Mouse (Mus musculus) right cerebral cortex, postnatal 4 days (tissue): ENCODE data around the gene Cacng4.

Experiments
- DNase-seq: peaks from one replicate; pipeline ENCODE4 v3.0.0-alpha.2; 2022

Cacng4 gene

DNA sequence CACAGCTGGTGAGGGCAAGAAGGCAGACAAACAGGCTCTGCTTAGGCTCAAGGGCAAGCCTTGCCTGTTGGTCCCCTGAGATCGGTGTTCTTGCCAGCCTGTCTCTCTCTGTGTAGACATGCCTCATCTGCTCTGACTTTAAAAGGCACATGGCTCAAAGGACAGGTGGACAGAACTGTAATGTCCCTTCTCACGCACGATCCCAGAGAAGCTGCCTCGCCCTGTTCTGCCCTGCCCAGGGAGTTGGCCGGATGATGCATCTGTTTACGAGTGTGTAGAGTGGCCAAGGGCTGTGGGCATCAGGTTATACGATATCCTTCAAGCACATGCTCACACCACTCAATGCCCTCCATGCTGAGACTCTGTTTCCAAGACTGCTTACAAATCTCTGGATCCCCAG is 80.0 kb downstream of the Cacng4 start:
- no peak for DNase-seq

DNA sequence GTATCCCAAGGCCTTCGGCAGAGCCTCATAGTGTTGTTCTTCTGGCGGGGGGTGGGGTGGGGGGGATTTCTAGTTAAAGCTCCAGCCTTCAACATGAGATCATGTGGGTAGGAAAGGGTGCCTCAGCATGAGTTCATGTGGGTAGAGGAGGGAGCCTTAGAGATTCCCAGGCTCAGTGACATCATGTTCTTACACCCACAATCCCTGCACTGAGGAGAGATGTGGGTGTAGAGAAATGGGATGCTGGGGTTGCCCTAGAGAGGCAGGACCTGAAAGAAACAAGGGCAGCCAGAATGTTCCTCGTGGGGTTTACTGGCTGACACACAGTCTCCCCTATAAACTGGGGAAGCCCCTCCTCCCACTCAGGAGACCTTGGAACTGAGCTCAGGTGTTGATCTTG is 84.0 kb downstream of the Cacng4 start:
- DNase-seq: no peak

DNA sequence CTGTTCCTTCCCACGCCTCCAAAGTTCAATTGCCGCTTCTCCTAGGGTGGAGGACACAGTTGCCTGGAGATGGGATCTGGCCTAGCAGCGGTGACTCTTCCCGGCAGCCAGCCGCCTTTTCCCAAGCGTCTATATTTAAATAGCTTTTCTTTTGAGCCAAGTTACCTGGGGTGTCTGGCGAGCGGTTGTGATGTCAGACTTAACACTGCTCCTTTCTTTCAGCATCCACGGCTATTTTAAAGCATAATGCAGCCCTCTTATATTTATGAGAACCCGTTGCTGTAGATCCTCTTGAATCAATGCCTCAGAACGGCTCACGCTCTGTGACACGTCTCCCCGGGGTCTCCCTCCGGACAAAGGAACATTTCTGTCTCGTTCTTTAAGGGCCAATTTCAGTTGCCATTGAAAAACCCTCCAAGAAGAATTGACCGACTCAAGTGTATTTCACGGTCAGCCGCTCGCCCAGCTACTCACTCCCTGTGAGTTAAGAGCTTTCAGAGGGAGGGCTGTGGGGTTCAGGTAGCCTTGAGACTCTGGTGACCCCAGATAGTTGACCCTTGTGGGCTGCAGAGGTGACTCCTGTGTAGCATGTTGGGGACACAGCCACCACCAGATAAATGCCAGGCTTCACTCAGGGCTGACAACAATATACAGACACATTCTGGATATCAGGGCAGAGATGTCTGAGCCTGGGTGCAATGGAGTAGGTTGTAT is 86.3 kb downstream of the Cacng4 start:
- DNase-seq: no peak

DNA sequence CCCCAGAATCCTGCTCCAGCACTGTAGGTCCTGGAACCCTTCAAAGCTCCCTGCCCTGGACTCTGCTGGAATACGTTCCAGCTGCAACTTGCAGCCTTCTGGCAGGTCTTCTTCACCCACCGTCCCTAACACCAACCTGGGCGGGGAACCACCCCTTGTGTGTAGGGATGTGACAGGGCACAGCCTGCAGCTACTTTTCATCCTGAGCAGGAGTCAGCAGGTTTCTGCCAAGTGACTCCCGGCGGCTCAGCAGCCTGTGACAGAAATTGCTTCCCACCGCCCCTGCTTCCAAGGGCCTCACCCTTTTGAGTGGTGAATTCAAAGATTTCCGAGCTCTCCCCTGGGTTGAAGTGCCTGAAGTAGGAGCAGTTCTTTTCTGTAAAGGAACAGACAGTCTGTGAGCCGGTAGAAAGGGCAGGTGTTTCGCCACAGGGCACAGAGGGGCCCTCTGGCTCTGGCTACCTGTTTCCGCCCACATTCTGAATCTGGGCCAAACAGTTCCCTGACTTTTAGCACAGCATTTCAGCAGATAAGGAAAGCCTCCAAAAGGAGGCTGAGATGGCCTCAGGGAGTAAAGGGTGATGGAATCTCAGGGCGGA is 88.8 kb downstream of the Cacng4 start:
- no peak for DNase-seq

DNA sequence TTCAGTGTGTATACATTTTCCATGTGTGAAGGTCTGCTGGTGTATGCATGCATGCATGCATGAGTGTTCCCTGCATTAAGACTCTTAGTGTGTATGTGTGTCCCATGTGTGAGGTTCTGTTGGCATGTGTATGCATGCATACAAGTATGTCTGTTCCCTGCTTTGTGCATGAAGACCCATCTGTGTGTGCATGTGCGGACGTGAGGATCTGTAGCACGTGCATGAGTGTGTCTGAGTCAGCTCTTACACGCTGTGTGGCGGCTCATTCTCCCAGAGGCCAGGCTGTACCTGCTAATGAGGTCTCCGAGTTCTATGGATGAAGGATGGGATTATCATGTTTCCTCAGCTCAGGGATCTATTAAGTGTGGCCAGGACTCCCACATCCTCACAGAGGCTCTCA is 89.3 kb downstream of the Cacng4 start:
- no peak for DNase-seq

DNA sequence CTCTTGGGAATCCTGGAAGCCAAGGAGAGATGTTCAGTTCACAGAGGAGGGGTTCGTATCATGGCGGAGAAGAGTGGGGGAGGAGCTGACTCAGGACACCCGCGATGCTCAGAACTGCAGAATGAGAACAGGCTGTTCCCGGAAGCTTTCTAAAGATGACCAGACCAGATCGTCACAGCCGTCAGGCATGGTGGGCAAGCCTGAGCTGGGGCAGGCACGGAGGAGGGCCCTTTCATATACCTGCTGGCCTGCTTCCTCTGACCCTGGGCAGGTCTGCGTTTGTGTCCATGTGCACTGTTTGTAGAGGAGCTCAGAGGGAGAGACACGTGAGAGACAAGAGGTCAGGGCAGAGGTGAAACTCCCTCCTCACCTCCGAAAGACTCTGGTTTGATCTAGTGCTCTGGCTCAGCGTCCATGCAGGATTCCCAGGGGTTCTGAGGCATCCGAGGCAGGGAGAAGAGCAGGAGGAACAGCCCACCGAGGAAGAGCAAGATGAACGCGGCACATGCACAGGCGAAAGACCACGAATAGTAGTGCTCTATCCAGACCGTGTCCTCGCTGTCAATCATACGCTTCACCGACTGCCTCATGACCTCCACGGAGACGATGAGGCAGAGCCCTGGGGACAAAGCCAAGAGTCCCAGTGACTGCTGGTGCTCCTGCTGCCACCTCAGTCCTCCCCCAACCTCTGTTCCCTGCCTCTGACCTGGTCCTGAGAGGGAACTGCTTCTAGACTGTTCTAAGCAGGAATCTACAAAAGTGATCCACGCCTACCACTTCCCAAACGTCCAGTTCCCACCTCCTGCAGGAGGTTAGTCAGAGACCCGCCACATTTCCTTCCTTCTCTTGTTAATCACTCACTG is 90.9 kb downstream of the Cacng4 start:
- no peak for DNase-seq

DNA sequence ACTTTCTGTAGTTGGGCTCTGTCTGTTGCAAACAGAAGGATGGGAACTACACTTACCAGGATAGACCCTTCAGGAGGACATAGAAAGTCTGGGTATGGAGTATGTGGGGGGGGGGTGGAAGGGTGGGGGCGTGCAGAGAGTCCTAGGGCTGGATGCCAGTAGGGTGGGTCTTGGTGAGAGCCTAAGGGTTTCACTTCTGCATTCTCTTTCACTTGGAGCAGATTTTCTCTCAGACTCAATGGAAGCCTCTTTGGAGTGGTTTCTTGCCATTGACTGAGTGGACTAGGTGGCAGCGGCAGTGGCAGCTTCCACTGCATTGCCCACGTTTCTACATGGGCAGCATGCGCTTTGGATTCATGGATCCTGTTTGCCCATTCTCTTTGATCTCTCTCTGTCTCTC is 94.4 kb downstream of the Cacng4 start:
- DNase-seq: no peak

DNA sequence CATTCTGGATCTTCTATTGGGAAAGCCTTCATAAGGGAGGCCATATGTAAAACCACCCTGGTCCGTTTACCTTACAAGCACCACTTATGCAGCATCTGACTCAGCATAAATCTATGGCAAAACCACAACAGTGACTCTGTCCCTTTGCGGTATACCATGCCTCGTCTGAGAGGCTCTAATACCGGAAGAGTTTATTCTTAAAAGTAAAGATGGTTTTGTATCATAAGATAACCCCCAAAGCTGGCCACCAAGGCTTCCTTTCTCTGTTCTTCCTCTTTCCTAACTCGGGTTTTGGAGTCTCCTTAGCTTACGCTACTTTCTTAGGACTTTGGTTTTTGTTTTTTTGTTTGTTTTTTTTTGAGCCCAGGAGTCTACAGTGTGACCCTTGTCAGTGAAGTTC is 101.0 kb downstream of the Cacng4 start:
- DNase-seq: no peak

DNA sequence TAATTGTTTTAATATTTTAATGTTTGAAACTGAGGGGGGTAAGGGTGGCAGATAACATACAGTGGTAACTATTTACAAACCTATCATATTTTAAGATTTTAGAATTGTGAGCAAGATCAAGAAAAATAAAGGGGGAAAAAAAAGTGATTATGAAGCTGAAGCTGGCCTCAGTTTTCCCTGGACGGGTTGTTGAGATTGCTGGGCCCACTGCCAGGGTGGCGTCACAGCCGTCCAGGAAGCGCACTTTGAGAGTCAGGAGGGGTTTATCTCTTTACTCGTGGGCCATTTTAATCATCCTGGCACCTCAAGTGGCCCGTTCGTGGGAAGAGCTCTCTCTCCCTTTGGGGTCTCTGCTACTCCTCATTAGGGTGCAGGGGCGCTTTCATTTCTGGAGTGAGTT is 102.8 kb downstream of the Cacng4 start:
- no peak for DNase-seq

DNA sequence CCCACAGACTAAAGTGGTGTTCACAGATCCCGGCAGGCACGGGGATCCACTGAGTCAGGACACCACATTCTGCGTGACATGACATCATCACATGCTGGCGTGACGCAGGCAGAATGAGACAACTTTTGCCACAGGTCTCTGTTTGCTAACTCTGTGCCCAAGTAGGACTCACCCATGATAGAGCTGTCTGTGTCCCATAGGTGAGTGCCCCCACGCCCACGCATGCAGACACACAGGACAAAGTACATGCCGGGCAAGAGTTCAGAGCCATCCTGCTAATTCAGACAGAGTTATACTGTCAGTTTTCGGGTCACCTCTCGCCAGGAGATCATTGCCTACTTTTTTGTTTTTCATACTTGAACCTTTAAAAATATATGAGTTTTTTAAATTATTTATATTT is 105.9 kb downstream of the Cacng4 start:
- DNase-seq: no peak

DNA sequence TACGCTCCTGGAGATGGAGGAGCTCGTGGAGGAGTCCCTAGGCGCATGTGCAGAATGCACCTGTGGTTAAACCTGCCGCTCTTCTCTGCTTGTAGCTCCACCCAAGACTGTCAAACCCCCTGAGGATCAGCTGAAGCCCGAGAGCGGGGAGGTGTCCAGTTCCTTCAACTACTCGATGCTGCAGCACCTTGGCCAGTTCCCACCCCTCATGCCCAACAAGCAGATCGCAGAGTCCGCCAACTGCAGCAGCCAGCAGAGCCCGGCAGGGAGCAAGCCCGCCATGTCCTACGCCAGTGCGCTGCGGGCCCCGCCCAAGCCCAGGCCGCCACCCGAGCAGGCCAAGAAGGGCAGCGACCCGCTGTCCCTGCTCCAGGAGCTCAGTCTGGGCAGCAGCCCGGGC is 108.1 kb downstream of the Cacng4 start:
- DNase-seq: no peak

DNA sequence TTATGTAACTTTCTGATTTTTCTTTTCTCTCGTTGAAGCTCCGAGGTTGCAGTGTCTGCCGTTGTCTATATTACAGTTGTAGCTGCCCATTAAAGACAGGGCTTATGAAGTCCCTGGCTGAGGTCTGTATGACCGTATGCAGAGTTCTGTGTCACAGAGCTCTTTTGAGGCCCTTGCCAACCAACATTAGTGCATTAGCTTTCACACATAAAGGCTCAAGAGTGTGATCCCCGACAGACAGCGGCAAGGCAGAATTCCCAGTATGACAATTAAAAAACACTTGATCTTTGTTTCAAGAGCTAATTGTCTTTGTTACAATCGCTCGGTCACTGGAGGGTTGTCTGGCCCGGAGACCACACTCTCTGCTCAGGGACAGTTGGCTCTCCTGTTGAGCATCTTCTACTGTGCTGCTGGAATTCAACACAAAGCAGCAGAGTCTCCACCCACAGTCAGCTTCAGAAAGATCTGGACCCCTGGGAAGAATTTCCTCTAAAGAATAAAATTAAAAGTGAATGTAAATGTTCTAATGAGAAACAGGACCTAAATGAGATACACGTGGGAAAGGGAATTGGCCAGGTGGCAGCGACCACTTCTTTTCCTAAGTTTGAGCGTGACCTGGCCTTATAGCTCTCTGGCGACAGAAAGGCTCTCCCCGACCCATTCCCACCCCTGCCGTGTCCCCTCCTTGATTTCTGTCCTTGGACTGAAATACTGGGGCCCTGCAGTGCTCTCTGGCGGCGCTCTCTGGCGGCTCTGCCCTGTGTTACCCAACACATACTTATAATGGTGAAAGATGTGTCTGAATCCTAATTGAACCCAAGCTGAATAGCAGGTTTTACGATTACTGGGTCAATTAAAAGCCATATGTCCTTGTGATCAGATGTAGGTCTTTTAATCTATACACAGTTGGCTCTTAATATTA is 110.6 kb downstream of the Cacng4 start:
- no peak for DNase-seq

DNA sequence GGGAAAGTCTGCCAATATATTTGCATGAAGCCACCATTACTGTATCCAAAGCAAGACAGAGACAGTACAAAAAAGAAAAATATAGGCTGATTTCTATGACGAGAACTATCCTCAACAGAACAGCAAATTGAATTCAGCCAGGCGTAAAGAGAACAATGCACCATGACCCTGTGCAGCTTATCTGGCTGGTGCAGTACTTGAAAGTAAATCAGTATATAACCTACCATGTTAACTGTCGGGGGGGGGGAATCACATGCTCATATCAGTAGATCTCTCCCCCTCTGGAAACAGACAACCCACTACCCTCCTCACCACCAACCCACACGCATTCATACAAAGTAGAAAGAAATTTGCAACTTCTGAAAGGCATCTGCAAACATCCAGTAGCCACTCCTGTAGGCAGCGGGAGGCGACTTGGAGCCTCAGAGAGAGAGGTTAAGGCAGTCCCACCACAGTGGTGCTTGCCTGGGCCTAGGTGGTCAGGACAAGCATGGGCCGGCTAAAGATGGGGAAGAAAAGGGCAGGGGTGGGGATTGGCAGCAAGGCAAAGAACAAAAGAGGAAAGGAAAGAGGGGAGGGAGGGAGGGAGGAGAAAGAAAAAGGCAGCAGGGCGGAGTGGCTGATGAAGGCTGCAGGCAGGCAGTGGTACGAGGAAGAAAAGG is 111.5 kb downstream of the Cacng4 start:
- no peak for DNase-seq
